Mouse (Mus musculus) right cerebral cortex, postnatal 14 days (tissue): ENCODE data around the gene Lman2.

Experiments
- DNase-seq: peaks from one replicate; pipeline ENCODE4 v3.0.0; 2022

Gene Lman2

DNA sequence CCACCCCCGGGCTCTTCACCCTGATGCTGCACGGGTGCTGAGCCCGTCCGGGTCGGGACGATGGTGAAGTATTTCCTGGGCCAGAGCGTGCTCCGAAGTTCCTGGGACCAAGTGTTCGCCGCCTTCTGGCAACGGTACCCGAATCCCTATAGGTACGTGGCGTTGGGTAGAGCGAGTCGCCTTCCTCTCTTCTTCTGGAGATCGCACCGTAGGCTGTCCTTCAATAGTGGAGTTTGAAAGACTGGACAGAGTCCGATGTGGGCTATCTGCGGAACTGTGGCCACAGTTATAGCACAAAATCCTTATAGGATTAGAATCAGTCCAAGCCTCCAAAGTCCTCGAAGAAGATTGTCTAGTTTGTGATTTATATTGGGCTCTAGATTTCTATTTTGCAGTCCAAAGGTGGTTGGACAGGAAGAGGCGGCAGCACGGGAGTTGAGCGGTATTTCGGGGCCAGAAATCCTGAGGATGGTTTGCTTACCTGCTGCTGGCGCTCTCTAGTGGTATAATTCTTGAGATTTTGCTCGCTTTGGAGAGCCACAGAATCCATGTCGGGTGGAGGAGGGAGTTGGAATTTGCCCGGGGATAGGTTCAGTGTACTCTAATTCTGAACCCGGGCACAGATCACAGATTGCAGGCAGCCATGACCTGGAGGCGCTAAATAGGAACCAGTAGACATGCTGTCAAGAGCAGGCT is 40.3 kb downstream of the Lman2 start:
- DNase-seq = peak; percentile 34

- DNase-seq = peak; percentile 89
Measured at GRCm38 (mm10) chr13:55321434-55322129, 41.0 kb downstream of the Lman2 start, which contains the start of gene Rab24. Rab24 (minus strand) TSS chr13:55321946.

GRCm38 (mm10) chr13:55319931-55320533 is 42.6 kb downstream of the Lman2 start, which contains the start of gene Prelid1:
Prelid1 (plus strand) TSS chr13:55320500.
- DNase-seq = no peak

- no peak for DNase-seq
Measured at GRCm38 (mm10) chr13:55318351-55318750, 44.2 kb downstream of the Lman2 start.

GRCm38 (mm10) chr13:55314891-55315412 is 47.6 kb downstream of the Lman2 start:
- no peak for DNase-seq

DNA sequence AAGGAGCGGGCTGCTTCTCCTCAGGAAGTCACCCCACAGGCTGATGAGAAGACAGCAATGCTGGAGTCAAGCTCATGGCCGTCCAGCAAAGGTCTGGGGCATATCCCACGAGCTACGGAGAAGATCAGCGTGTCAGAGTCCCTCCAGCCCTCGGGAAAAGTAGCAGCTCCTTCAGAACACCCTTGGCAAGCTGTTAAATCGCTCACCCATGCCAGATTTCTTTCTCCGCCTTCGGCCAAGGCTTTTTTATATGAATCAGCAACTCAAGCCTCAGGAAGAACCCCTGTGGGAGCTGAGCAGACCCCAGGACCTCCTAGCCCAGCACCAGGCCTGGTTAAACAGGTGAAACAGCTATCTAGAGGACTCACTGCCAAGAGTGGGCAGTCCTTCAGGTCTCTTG is 49.5 kb downstream of the Lman2 start:
- DNase-seq = no peak

GRCm38 (mm10) chr13:55312028-55312630 is 50.5 kb downstream of the Lman2 start:
- peak; percentile 27 for DNase-seq

DNA sequence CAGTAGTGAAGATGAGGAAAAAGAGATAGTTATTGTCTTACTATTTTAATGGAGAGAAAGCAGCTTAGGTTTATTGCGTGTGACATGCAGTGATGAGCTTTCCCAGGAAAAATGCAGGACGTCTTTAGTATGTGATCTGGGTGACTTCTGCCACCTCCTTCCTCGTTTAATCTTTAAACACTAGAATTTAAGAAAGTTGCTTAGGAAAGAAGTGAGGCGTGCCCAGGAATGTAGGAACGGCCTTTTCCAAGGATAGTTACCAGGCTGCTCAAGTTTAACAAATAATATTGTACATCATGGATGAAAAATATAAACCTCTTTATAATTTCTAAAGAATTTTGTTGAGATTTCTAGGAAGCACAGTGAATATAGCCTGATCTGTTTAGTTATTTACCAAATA is 61.7 kb downstream of the Lman2 start:
- DNase-seq = no peak

- no peak for DNase-seq
Measured at GRCm38 (mm10) chr13:55296760-55297159, 65.8 kb downstream of the Lman2 start.
